Comparison of ENCODE assay signal across 24 mouse cellular contexts in genomic region chr12:27780801-27781200, GRCm38 (mm10).
A peak's percentile ranks its signal among the peaks of the same experiment; 100 is the strongest.
DNase-seq lines count a peak whose midpoint lies in the region.
"Had no signal": no experiment of that assay in that cellular context is flagged by ENCODE, and none has a peak within 500 bp of the region (broad histone marks: within the 10 kb centered on the region; RNA-seq: fewer than 3 reads in every experiment).

No protein-coding gene starts in this region.

- H3K36me3 ChIP-seq in midbrain, embryonic 10.5 days, result no peaks in the 10 kb centered on the region
- H3K36me3 ChIP-seq: embryonic facial prominence, embryonic 12.5 days; embryonic facial prominence, embryonic 15.5 days; G1E; heart, embryonic 10.5 days; heart, embryonic 13.5 days; hindbrain, embryonic 12.5 days; hindbrain, embryonic 15.5 days had no signal

- WGBS in midbrain, embryonic 10.5 days, result 89% methylated on average over 1 of the region's 1 CpGs

- H3K27me3 ChIP-seq in midbrain, embryonic 10.5 days (ENCODE audit: low read depth, poor library complexity, severe bottlenecking), result no peaks in the 10 kb centered on the region
- H3K27me3 ChIP-seq: CH12.LX; embryonic facial prominence, embryonic 12.5 days; embryonic facial prominence, embryonic 15.5 days; heart, embryonic 13.5 days; hindbrain, embryonic 12.5 days; hindbrain, embryonic 15.5 days had no signal

- DNase-seq in adrenal gland, adult 2 months, result peak; percentile 51
- no peak for DNase-seq in adrenal gland, adult 18-20 months (ENCODE audit: low spot score in 2 of 2)
- peak; percentile 15 for DNase-seq in Muller cell, postnatal 12 days (ENCODE audit: inconsistent ontology term)
- DNase-seq in adrenal gland, postnatal 10 days, result peak; percentile 10
- DNase-seq in adrenal gland, postnatal 36 days, result peak; percentile 20 to 31
- no peak for DNase-seq in midbrain, embryonic 10.5 days (ENCODE audit: low spot score)
- DNase-seq in thymus, adult 18-20 months, result no peak
- DNase-seq: B cell, adult 2 months; cerebellum, adult 11 months; cerebellum, adult 2 months; cerebellum, adult 9-11 months; cerebellum, postnatal 25 days; forebrain, postnatal 0 days; gastrocnemius, adult 2 months; gastrocnemius, postnatal 25 days; heart, adult 2 months had no signal

- H3K9me3 ChIP-seq in midbrain, embryonic 10.5 days (replicated peaks), result no peaks in the 10 kb centered on the region
- H3K9me3 ChIP-seq: embryonic facial prominence, embryonic 12.5 days; embryonic facial prominence, embryonic 15.5 days; heart, embryonic 10.5 days; heart, embryonic 13.5 days; hindbrain, embryonic 12.5 days; hindbrain, embryonic 15.5 days had no signal

- no peak overlapping the region for H3K4me3 ChIP-seq in midbrain, embryonic 10.5 days
- H3K4me3 ChIP-seq: embryonic facial prominence, embryonic 12.5 days; embryonic facial prominence, embryonic 15.5 days; gastrocnemius, adult 2 months; heart, adult 2 months; heart, embryonic 10.5 days; heart, embryonic 13.5 days; hindbrain, embryonic 12.5 days; hindbrain, embryonic 15.5 days had no signal

- no peak overlapping the region for H3K27ac ChIP-seq in midbrain, embryonic 10.5 days (replicated peaks)
- H3K27ac ChIP-seq: embryonic facial prominence, embryonic 12.5 days; embryonic facial prominence, embryonic 15.5 days; gastrocnemius, adult 2 months; heart, adult 2 months; heart, embryonic 10.5 days; heart, embryonic 13.5 days; hindbrain, embryonic 12.5 days; hindbrain, embryonic 15.5 days had no signal

- H3K4me1 ChIP-seq in midbrain, embryonic 10.5 days, result no peaks in the 10 kb centered on the region
- H3K4me1 ChIP-seq: embryonic facial prominence, embryonic 12.5 days; embryonic facial prominence, embryonic 15.5 days; heart, embryonic 10.5 days; heart, embryonic 13.5 days; hindbrain, embryonic 12.5 days; hindbrain, embryonic 15.5 days had no signal

Comparison
In these comparisons a context has a peak if more than half of its experiments do, and no peak if none do; other contexts are left out.
1. DNase-seq: peak in adrenal gland, adult 2 months (single experiment), Muller cell, postnatal 12 days (single experiment), adrenal gland, postnatal 10 days (single experiment) and adrenal gland, postnatal 36 days (2 of 2); none in adrenal gland, adult 18-20 months (0 of 2), midbrain, embryonic 10.5 days (single experiment) and thymus, adult 18-20 months (0 of 2).